23 mouse cellular contexts compared by ENCODE assay signal in the genomic region with DNA sequence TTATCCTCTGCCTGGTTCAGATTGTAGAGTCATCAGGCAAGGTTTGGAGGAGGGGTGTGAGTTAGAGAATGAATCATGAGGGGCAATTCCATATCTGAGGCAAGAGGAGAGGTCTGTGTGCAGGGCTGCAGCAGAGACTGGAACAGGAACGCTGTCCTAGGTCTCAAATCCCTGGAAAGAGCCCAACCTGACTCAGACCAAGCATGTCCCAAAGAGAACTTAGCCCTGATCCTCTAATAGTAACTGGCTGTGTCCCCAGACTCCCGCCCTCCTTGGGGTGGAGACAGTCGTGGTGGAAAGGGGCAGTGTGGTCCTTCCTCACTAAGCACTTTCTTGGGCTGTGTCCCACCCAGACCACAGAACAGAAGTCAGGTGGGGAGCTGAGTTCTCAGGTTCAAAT.
DNase-seq lines count a peak whose midpoint lies in the region; ATAC-seq lines count a peak whose summit lies in the region.
"Had no signal": no experiment of that assay in that cellular context is flagged by ENCODE, and none has a peak within 500 bp of the region (broad histone marks: within the 10 kb centered on the region; RNA-seq: fewer than 3 reads in every experiment).

No protein-coding gene starts in this region.

- WGBS in stomach, embryonic 16.5 days: 57% methylated on average over 3 of the region's 3 CpGs

- peaks cover 99% of the 10 kb centered on the region for H3K4me1 ChIP-seq in megakaryocyte, embryonic 14.5 days
- H3K4me1 ChIP-seq in stomach, embryonic 16.5 days (ENCODE audit: control insufficient read depth, insufficient read depth, low read length): peaks cover 33% of the 10 kb centered on the region
- H3K4me1 ChIP-seq: neural tube, embryonic 15.5 days had no signal

- no peaks in the 10 kb centered on the region for H3K9me3 ChIP-seq in megakaryocyte, embryonic 14.5 days
- H3K9me3 ChIP-seq in stomach, embryonic 16.5 days (replicated peaks; ENCODE audit: control insufficient read depth, low read length): no peaks in the 10 kb centered on the region
- H3K9me3 ChIP-seq: forebrain, embryonic 13.5 days; heart, embryonic 13.5 days; hindbrain, embryonic 13.5 days; kidney, embryonic 15.5 days; limb, embryonic 13.5 days; liver, embryonic 12.5 days; neural tube, embryonic 15.5 days had no signal

- peak overlapping the region; percentile 90 for H3K4me3 ChIP-seq in megakaryocyte, embryonic 14.5 days (replicated peaks)
- H3K4me3 ChIP-seq in stomach, embryonic 16.5 days (replicated peaks; ENCODE audit: low read length): no peak overlapping the region
- H3K4me3 ChIP-seq: forebrain, embryonic 13.5 days; heart, embryonic 13.5 days; hindbrain, embryonic 13.5 days; kidney, embryonic 15.5 days; limb, embryonic 13.5 days; liver, embryonic 12.5 days; neural tube, embryonic 15.5 days had no signal

- peaks cover 46% of the 10 kb centered on the region for H3K36me3 ChIP-seq in megakaryocyte, embryonic 14.5 days (replicated peaks; ENCODE audit: low read length)
- H3K36me3 ChIP-seq in stomach, embryonic 16.5 days (ENCODE audit: control insufficient read depth, insufficient read depth, low read length): no peaks in the 10 kb centered on the region
- H3K36me3 ChIP-seq: heart, embryonic 13.5 days; hindbrain, embryonic 13.5 days; kidney, embryonic 15.5 days; limb, embryonic 13.5 days; liver, embryonic 12.5 days; neural tube, embryonic 15.5 days had no signal

- no peak for ATAC-seq in megakaryocyte, adult 5-6 weeks (ENCODE audit: poor library complexity, severe bottlenecking)
- ATAC-seq in stomach, embryonic 16.5 days (ENCODE audit: insufficient read depth, low FRiP score): no peak
- ATAC-seq: forebrain, embryonic 13.5 days; liver, embryonic 12.5 days; Patski had no signal

- H3K9ac ChIP-seq in stomach, embryonic 16.5 days (ENCODE audit: low read length): 0 out of 2 replicates have a peak overlapping the region, but pooled peaks have one; percentile 11
- H3K9ac ChIP-seq: forebrain, embryonic 13.5 days; heart, embryonic 13.5 days; hindbrain, embryonic 13.5 days; kidney, embryonic 15.5 days; limb, embryonic 13.5 days; liver, embryonic 12.5 days; neural tube, embryonic 15.5 days had no signal

- DNase-seq in gastrocnemius, adult 18-20 months (ENCODE audit: low spot score): peak; percentile 72
- DNase-seq in gastrocnemius, postnatal 4 days (ENCODE audit: low spot score in 2 of 2): no peak
- peak; percentile 53 for DNase-seq in gastrocnemius, postnatal 14 days
- no peak for DNase-seq in cerebellum, adult 18-20 months
- no peak for DNase-seq in cerebellum, adult 9-10 months
- DNase-seq: adrenal gland, postnatal 10 days; cerebellum, adult 8-10 months; kidney, adult 11 months; kidney, postnatal 4 days; layer of hippocampus, adult 9-11 months; thymus, adult 18-20 months; thymus, postnatal 36 days had no signal

- no peak overlapping the region for H3K4me2 ChIP-seq in stomach, embryonic 16.5 days (ENCODE audit: low read depth, low read length)
- H3K4me2 ChIP-seq: forebrain, embryonic 13.5 days; heart, embryonic 13.5 days; hindbrain, embryonic 13.5 days; kidney, embryonic 15.5 days; limb, embryonic 13.5 days; liver, embryonic 12.5 days; neural tube, embryonic 15.5 days had no signal

- H3K27ac ChIP-seq in stomach, embryonic 16.5 days (ENCODE audit: low read length): peak overlapping the region; percentile 78
- H3K27ac ChIP-seq: forebrain, embryonic 13.5 days; heart, embryonic 13.5 days; hindbrain, embryonic 13.5 days; kidney, embryonic 15.5 days; limb, embryonic 13.5 days; liver, embryonic 12.5 days; neural tube, embryonic 15.5 days had no signal

- intact Hi-C loops in gastrocnemius, postnatal 14 days (cut with DNase I; ENCODE audit: low total_unique reads): no loop called here

- H3K27me3 ChIP-seq in megakaryocyte, embryonic 14.5 days (replicated peaks): no peaks in the 10 kb centered on the region
- no peaks in the 10 kb centered on the region for H3K27me3 ChIP-seq in stomach, embryonic 16.5 days (ENCODE audit: control insufficient read depth, insufficient read depth, low read length)
- H3K27me3 ChIP-seq: forebrain, embryonic 13.5 days; Patski had no signal

Comparison
In these comparisons a context has a peak if more than half of its experiments do, and no peak if none do; other contexts are left out.
1. DNase-seq: peak in gastrocnemius, adult 18-20 months (single experiment) and gastrocnemius, postnatal 14 days (single experiment); none in gastrocnemius, postnatal 4 days (0 of 2), cerebellum, adult 18-20 months (0 of 2) and cerebellum, adult 9-10 months (single experiment).